Mouse (Mus musculus): ENCODE data around the gene Bpgm. TPM values are rescaled to one million over a fixed set of nuclear protein-coding genes. Genes with fewer than 3 reads are reported as not detected.

Gene Bpgm
- polyA plus RNA-seq, 1 experiment from 2014 or later: 96.2 TPM

GRCm38 (mm10) chr6:34515783-34516099 lies 39.7 kb downstream of the Bpgm start:
- Histone ChIP-seq H3K4me1 (ENCODE audit: control insufficient read depth, insufficient read depth, low read length) (peaks cover 3% of the 10 kb centered on the region), H3K27ac (ENCODE audit: low read length) (no peak overlapping the region), H3K4me3 (ENCODE audit: low read depth, low read length) (no peak overlapping the region), H3K36me3 (ENCODE audit: control insufficient read depth, insufficient read depth, low read length) (no peaks in the 10 kb centered on the region), H3K4me2 (ENCODE audit: low read length) (no peak overlapping the region), H3K9ac (ENCODE audit: low read depth, low read length) (no peak overlapping the region), H3K9me3 (replicated peaks; ENCODE audit: control insufficient read depth, low read length, poor library complexity, severe bottlenecking) (no peaks in the 10 kb centered on the region), H3K27me3 (ENCODE audit: control insufficient read depth, insufficient read depth, low read depth, low read length) (no peaks in the 10 kb centered on the region)
- WGBS: 45% methylated on average over 1 of the region's 1 CpGs
- no peak for ATAC-seq

DNA sequence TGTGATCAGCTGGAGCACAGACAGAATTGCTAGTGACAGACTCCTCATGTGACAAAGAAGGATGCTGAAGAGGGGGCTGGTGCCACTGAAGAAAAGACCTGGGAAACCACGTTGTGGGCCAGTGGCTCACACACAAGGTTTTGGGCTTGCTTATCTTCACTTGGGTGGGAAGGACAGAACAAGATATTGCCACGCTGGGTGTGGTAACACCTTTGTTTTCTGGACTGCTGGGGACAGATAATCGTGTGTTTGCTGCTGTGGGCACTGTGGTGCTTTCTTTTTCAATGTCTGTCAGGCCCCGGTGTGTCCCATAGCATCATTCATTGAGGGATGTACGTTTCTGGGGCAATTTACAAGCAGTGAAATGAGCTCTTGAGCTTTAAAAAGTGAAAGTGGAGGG lies 41.7 kb downstream of the Bpgm start:
- Histone ChIP-seq H3K9ac (ENCODE audit: low read depth, low read length) (no peak overlapping the region), H3K27ac (ENCODE audit: low read length) (no peak overlapping the region), H3K27me3 (ENCODE audit: control insufficient read depth, insufficient read depth, low read depth, low read length) (no peaks in the 10 kb centered on the region), H3K9me3 (replicated peaks; ENCODE audit: control insufficient read depth, low read length, poor library complexity, severe bottlenecking) (no peaks in the 10 kb centered on the region), H3K36me3 (ENCODE audit: control insufficient read depth, insufficient read depth, low read length) (no peaks in the 10 kb centered on the region), H3K4me3 (ENCODE audit: low read depth, low read length) (no peak overlapping the region), H3K4me2 (ENCODE audit: low read length) (no peak overlapping the region), H3K4me1 (ENCODE audit: control insufficient read depth, insufficient read depth, low read length) (peaks cover 3% of the 10 kb centered on the region)
- ATAC-seq: no peak
- WGBS: 80% methylated on average over 5 of the region's 5 CpGs

DNA sequence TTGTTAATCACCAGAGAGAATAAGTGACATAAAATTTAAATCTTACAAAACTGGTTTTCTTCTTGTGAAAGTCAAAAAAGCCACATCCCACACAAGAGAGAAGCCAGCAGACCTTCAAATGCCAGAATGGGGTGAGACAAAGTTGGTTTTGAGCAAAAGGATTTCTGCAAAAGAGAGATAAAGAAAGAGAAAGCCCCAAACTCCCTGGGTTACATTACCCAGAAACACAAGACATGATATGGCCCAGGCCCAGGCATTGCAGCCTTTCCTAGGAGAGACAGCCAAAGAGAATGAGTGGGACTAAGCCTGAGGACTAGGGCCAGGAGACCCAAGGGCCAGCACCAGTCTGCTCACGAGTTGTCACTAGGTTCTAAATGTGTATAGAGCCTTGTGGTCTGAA lies 43.1 kb downstream of the Bpgm start:
- H3K27me3 ChIP-seq (ENCODE audit: control insufficient read depth, insufficient read depth, low read depth, low read length): no peaks in the 10 kb centered on the region
- H3K4me2 ChIP-seq (ENCODE audit: low read length): no peak overlapping the region
- H3K9ac ChIP-seq (ENCODE audit: low read depth, low read length): no peak overlapping the region
- no peak overlapping the region for H3K4me3 ChIP-seq (ENCODE audit: low read depth, low read length)
- H3K9me3 ChIP-seq (replicated peaks; ENCODE audit: control insufficient read depth, low read length, poor library complexity, severe bottlenecking): no peaks in the 10 kb centered on the region
- H3K27ac ChIP-seq (ENCODE audit: low read length): no peak overlapping the region
- H3K4me1 ChIP-seq (ENCODE audit: control insufficient read depth, insufficient read depth, low read length): peaks cover 3% of the 10 kb centered on the region
- no peaks in the 10 kb centered on the region for H3K36me3 ChIP-seq (ENCODE audit: control insufficient read depth, insufficient read depth, low read length)
- 80% methylated on average over 1 of the region's 1 CpGs for WGBS
- no peak for ATAC-seq

DNA sequence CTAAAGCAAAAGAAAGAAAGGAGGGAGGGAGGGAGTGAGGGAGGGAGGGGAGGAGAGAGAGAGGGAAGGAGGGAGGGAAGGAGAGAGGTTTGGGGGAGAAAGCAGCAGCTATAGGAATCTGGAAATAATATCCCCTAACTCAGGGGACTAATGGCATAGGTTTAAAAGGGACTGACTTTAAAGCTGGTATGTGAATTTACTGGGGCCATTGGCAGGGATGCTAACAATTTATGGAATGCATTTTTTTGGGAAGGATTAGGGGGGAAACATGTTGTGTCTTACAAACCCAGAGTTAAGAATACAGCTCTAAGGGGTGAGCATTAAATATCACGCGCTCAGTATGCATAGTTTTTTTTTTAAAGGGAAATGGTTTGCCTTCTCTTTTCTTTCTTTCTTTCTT lies 44.5 kb downstream of the Bpgm start:
- ATAC-seq: no peak
- H3K9me3 ChIP-seq (replicated peaks; ENCODE audit: control insufficient read depth, low read length, poor library complexity, severe bottlenecking): no peaks in the 10 kb centered on the region
- H3K9ac ChIP-seq (ENCODE audit: low read depth, low read length): no peak overlapping the region
- no peak overlapping the region for H3K4me2 ChIP-seq (ENCODE audit: low read length)
- WGBS: 89% methylated on average over 2 of the region's 2 CpGs
- H3K27ac ChIP-seq (ENCODE audit: low read length): no peak overlapping the region
- H3K27me3 ChIP-seq (ENCODE audit: control insufficient read depth, insufficient read depth, low read depth, low read length): no peaks in the 10 kb centered on the region
- no peak overlapping the region for H3K4me3 ChIP-seq (ENCODE audit: low read depth, low read length)
- no peaks in the 10 kb centered on the region; the same call in 1 of the 2 replicates for H3K4me1 ChIP-seq (ENCODE audit: control insufficient read depth, insufficient read depth, low read length)
- H3K36me3 ChIP-seq (ENCODE audit: control insufficient read depth, insufficient read depth, low read length): no peaks in the 10 kb centered on the region

DNA sequence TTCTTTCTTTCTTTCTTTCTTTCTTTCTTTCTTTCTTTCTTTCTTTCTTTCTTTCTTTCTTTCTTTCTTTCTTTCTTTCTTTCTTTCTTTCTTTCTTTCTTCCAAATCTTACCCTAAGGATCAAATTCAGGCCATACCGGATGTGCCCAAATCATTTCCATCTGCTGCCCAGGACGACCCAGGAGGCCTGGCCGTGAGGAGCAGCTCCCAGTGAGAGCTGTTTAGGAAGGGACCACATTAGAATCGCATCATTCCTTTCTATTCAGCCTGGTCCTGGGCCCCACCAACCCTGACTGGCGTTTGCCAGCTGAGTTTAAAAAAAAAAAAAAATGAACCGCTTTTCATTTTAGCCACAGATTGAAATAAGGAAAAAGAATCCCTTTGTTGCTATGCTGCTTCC lies 44.9 kb downstream of the Bpgm start:
- 35% methylated on average over 6 of the region's 6 CpGs for WGBS

GRCm38 (mm10) chr6:34523476-34523875 lies 47.5 kb downstream of the Bpgm start:
- H3K4me3 ChIP-seq (ENCODE audit: low read depth, low read length): no peak overlapping the region
- no peaks in the 10 kb centered on the region for H3K4me1 ChIP-seq (ENCODE audit: control insufficient read depth, insufficient read depth, low read length)
- no peak for ATAC-seq
- no peaks in the 10 kb centered on the region for H3K36me3 ChIP-seq (ENCODE audit: control insufficient read depth, insufficient read depth, low read length)
- H3K27ac ChIP-seq (ENCODE audit: low read length): no peak overlapping the region
- H3K9me3 ChIP-seq (replicated peaks; ENCODE audit: control insufficient read depth, low read length, poor library complexity, severe bottlenecking): no peaks in the 10 kb centered on the region
- 77% methylated on average over 5 of the region's 5 CpGs for whole genome bisulfite sequencing
- H3K9ac ChIP-seq (ENCODE audit: low read depth, low read length): no peak overlapping the region
- no peak overlapping the region for H3K4me2 ChIP-seq (ENCODE audit: low read length)
- H3K27me3 ChIP-seq (ENCODE audit: control insufficient read depth, insufficient read depth, low read depth, low read length): no peaks in the 10 kb centered on the region

More for the DNA sequence above, 44.9 kb downstream of the Bpgm start:
- ATAC-seq: no peak
- no peaks in the 10 kb centered on the region for H3K36me3 ChIP-seq (ENCODE audit: control insufficient read depth, insufficient read depth, low read length)
- H3K4me2 ChIP-seq (ENCODE audit: low read length): no peak overlapping the region
- no peak overlapping the region for H3K27ac ChIP-seq (ENCODE audit: low read length)
- no peaks in the 10 kb centered on the region for H3K27me3 ChIP-seq (ENCODE audit: control insufficient read depth, insufficient read depth, low read depth, low read length)
- no peaks in the 10 kb centered on the region for H3K4me1 ChIP-seq (ENCODE audit: control insufficient read depth, insufficient read depth, low read length)
- no peak overlapping the region for H3K9ac ChIP-seq (ENCODE audit: low read depth, low read length)
- H3K9me3 ChIP-seq (replicated peaks; ENCODE audit: control insufficient read depth, low read length, poor library complexity, severe bottlenecking): no peaks in the 10 kb centered on the region
- no peak overlapping the region for H3K4me3 ChIP-seq (ENCODE audit: low read depth, low read length)

DNA sequence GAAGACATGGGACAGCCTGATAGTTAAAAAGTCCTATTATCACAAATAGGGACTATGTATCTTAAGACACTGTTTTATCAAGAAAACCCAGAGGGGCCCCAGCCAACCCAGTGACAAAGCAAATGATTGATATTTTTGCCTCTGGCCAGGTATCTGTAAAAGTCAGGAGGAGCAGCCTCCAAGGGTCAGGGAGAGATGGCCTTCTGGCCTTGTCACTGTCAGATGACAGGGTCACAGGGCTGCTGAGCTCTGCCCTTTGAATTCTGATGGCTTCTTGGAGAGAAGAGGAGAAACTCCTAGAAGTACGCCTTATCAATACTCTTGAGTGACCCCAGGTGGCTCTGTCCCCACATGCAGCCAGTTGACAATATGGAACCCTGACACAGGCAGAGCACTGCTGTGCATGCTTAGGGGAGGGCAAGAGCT lies 49.5 kb downstream of the Bpgm start:
- Histone ChIP-seq H3K27ac (ENCODE audit: low read length) (no peak overlapping the region), H3K4me2 (ENCODE audit: low read length) (no peak overlapping the region), H3K36me3 (ENCODE audit: control insufficient read depth, insufficient read depth, low read length) (no peaks in the 10 kb centered on the region), H3K9ac (ENCODE audit: low read depth, low read length) (no peak overlapping the region), H3K4me1 (ENCODE audit: control insufficient read depth, insufficient read depth, low read length) (no peaks in the 10 kb centered on the region), H3K4me3 (ENCODE audit: low read depth, low read length) (no peak overlapping the region), H3K9me3 (replicated peaks; ENCODE audit: control insufficient read depth, low read length, poor library complexity, severe bottlenecking) (no peaks in the 10 kb centered on the region), H3K27me3 (ENCODE audit: control insufficient read depth, insufficient read depth, low read depth, low read length) (no peaks in the 10 kb centered on the region)
- no peak for ATAC-seq
- WGBS: 83% methylated on average over 1 of the region's 1 CpGs

DNA sequence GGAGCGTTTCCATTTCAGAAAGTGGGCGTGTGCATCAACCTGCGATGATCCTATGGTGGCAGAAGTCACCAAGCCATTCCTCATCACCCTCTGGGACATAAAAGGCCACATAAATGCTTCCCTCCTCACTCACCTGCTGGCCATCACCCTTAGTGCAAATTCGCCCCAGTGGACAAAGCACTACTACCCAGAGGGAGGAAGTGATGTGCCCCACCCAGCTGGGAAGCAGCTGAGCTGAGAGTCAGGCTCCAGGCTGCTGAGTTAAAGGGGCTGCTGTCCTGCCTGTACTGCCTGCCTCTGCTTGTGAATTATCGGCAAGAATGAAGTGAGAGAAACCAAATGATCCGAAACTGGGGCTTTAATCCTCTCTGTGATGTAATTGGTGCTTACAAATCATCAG lies 49.9 kb downstream of the Bpgm start:
- no peak for ATAC-seq
- H3K4me1 ChIP-seq (ENCODE audit: control insufficient read depth, insufficient read depth, low read length): no peaks in the 10 kb centered on the region
- WGBS: 72% methylated on average over 6 of the region's 6 CpGs
- H3K36me3 ChIP-seq (ENCODE audit: control insufficient read depth, insufficient read depth, low read length): no peaks in the 10 kb centered on the region
- H3K4me2 ChIP-seq (ENCODE audit: low read length): no peak overlapping the region
- no peaks in the 10 kb centered on the region for H3K9me3 ChIP-seq (replicated peaks; ENCODE audit: control insufficient read depth, low read length, poor library complexity, severe bottlenecking)
- no peak overlapping the region for H3K9ac ChIP-seq (ENCODE audit: low read depth, low read length)
- no peak overlapping the region for H3K27ac ChIP-seq (ENCODE audit: low read length)
- H3K27me3 ChIP-seq (ENCODE audit: control insufficient read depth, insufficient read depth, low read depth, low read length): no peaks in the 10 kb centered on the region
- H3K4me3 ChIP-seq (ENCODE audit: low read depth, low read length): no peak overlapping the region

DNA sequence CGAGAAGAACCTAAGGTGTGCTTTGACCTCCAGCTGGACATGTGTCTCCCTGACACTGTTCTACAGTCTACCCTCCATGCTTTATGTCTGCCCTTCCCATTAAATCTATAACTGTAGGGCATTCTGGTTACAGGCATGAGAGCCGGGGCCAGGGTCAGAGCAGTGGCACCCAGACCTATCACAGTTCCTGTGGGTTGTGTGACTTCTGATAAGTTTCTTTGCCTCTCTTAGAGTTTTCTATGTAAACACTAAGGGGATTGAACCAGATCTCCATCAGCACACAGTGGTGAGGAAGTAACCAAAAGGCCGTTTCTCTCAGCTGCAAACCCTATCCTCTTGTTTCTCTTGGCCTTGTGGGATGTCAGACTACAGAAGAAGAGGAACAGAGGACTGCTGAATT lies 50.4 kb downstream of the Bpgm start:
- Histone ChIP-seq H3K36me3 (ENCODE audit: control insufficient read depth, insufficient read depth, low read length) (no peaks in the 10 kb centered on the region), H3K9me3 (replicated peaks; ENCODE audit: control insufficient read depth, low read length, poor library complexity, severe bottlenecking) (no peaks in the 10 kb centered on the region), H3K4me3 (ENCODE audit: low read depth, low read length) (no peak overlapping the region), H3K9ac (ENCODE audit: low read depth, low read length) (no peak overlapping the region), H3K27me3 (ENCODE audit: control insufficient read depth, insufficient read depth, low read depth, low read length) (no peaks in the 10 kb centered on the region), H3K4me1 (ENCODE audit: control insufficient read depth, insufficient read depth, low read length) (no peaks in the 10 kb centered on the region), H3K4me2 (ENCODE audit: low read length) (no peak overlapping the region), H3K27ac (ENCODE audit: low read length) (no peak overlapping the region)
- ATAC-seq: no peak
- WGBS: 88% methylated on average over 3 of the region's 3 CpGs

DNA sequence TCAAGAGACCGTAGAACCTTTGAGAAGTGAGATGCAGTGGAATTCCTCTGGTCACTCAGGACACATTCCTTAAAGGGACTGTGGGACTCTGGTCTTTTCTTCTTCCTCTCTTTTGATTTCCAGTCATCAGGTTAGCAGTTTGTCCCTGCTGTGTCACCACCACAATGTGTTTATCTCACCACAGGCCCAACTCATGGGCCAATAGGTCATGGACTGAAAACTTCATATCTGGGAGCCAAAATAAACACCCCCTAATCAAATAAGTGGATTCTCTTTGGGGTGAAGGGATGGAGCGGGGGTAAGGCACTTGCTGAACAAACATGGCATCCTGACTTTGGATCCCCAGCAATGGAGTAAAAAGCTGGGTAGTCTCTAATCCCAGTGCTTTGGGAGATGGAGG lies 52.1 kb downstream of the Bpgm start:
- Histone ChIP-seq H3K4me2 (ENCODE audit: low read length) (no peak overlapping the region), H3K9me3 (replicated peaks; ENCODE audit: control insufficient read depth, low read length, poor library complexity, severe bottlenecking) (no peaks in the 10 kb centered on the region), H3K36me3 (ENCODE audit: control insufficient read depth, insufficient read depth, low read length) (no peaks in the 10 kb centered on the region), H3K27ac (ENCODE audit: low read length) (no peak overlapping the region), H3K9ac (ENCODE audit: low read depth, low read length) (no peak overlapping the region), H3K27me3 (ENCODE audit: control insufficient read depth, insufficient read depth, low read depth, low read length) (no peaks in the 10 kb centered on the region), H3K4me3 (ENCODE audit: low read depth, low read length) (no peak overlapping the region), H3K4me1 (ENCODE audit: control insufficient read depth, insufficient read depth, low read length) (no peaks in the 10 kb centered on the region)
- WGBS: 95% methylated on average over 2 of the region's 2 CpGs
- no peak for ATAC-seq
